Mouse (Mus musculus): ENCODE data around the gene Adam23. TPM values are rescaled to one million over a fixed set of nuclear protein-coding genes. Genes with fewer than 3 reads are reported as not detected.

Adam23 gene
- polyA plus RNA-seq (2015; fragmentation: Nextera tagmentation; extraction: Ambion mirVana): 3.9 and 6.2 TPM in 2 replicates

GRCm38 (mm10) chr1:63445656-63446046 lies at the start of gene Adam23:
Adam23 (plus strand) TSS chr1:63445891.

GRCm38 (mm10) chr1:63615668-63616067 lies 170.0 kb downstream of the Adam23 start, which contains the start of gene Gm39653:
Gm39653 (plus strand) TSS chr1:63615968.

Other genes starting within 250 kb of the Adam23 start
- gene Gpr1, start 231.3 kb upstream of the Adam23 start, polyA plus RNA-seq (2015; fragmentation: Nextera tagmentation; extraction: Ambion mirVana): 1.6 and 1.8 TPM in 2 replicates
- 61.9 and 79.8 TPM in 2 replicates for gene Zdbf2, start 172.6 kb upstream of the Adam23 start, polyA plus RNA-seq (2015; fragmentation: Nextera tagmentation; extraction: Ambion mirVana)
- gene Gm39653, start 170.1 kb downstream of the Adam23 start, polyA plus RNA-seq (2015; fragmentation: Nextera tagmentation; extraction: Ambion mirVana): not detected in 2 replicates
- gene Dytn, start 241.0 kb downstream of the Adam23 start, polyA plus RNA-seq (2015; fragmentation: Nextera tagmentation; extraction: Ambion mirVana): not detected in 2 replicates